Mouse (Mus musculus) MEL (cell line): Measurements from ENCODE around the gene Ccdc186. TPM values are rescaled to one million over a fixed set of nuclear protein-coding genes. Genes with fewer than 3 reads are reported as not detected.

Source experiments
- polyA plus RNA-seq, 2 experiments: library from polyadenylated mRNA; stranded (reverse) in 1 of 2; unstranded in 1 of 2; fragments of >175 nt in 1 of 2; fragments of >200 nt in 1 of 2; gene quantifications; 2 replicates each; pipeline versions ENCODE4 v1.2.1 to v1.2.4; 2012; ENCODE audit warnings: low replicate concordance in 2 of 2, low read depth in 1 of 2; ENCODE audit not compliant: insufficient read length in 2 of 2, insufficient read depth in 1 of 2, missing spikeins in 1 of 2
- total RNA-seq: library from RNA; depleted of rRNA; stranded (reverse); fragments of 300-350 nt; gene quantifications from 2 replicates; pipeline ENCODE4 v1.2.3, GENCODE M21; 2012; rRNA removed

Ccdc186 gene
- total and polyA plus RNA-seq, 3 experiments, result 7.9 to 72.2 (median 21.9) TPM

Other genes with a start within 250 kb of the Ccdc186 start
- not detected in 2 replicates for gene Adrb1, start 100.0 kb downstream of the Ccdc186 start, total RNA-seq
- not detected for gene Adrb1, start 100.0 kb downstream of the Ccdc186 start, polyA plus RNA-seq
- gene Tdrd1, start 4.0 kb upstream of the Ccdc186 start, total RNA-seq, result not detected in 2 replicates
- gene Tdrd1, start 4.0 kb upstream of the Ccdc186 start, polyA plus RNA-seq, result not detected
- gene Vwa2, start 52.1 kb upstream of the Ccdc186 start, total RNA-seq, result 0.03 TPM in 1 of 2 replicates, not detected in the other
- not detected for gene Vwa2, start 52.1 kb upstream of the Ccdc186 start, polyA plus RNA-seq
- gene Afap1l2, start 186.0 kb upstream of the Ccdc186 start, total RNA-seq, result not detected in 2 replicates
- gene Afap1l2, start 186.0 kb upstream of the Ccdc186 start, polyA plus RNA-seq, result not detected